Mouse (Mus musculus) small intestine, adult 2 months (tissue): Measurements from ENCODE around the gene Mthfd2.

Experiments used
- CTCF ChIP-seq: fragments of 200-500 bp; IDR thresholded peaks from 2 replicates; pipeline ENCODE4 v1.5.1; 2012; ENCODE audit warnings: low read depth, mild to moderate bottlenecking, control low read depth, inconsistent platforms, low read length, moderate library complexity, mixed read lengths; ENCODE audit not compliant: insufficient replicate concordance, insufficient read length; ENCODE audit errors: extremely low read depth
- POLR2A ChIP-seq: fragments of 200-500 bp; IDR thresholded peaks from 2 replicates; pipeline ENCODE4 v1.6.1; 2012; ENCODE audit warnings: low read depth, mild to moderate bottlenecking, control low read depth, inconsistent platforms, low read length, moderate library complexity

DNA sequence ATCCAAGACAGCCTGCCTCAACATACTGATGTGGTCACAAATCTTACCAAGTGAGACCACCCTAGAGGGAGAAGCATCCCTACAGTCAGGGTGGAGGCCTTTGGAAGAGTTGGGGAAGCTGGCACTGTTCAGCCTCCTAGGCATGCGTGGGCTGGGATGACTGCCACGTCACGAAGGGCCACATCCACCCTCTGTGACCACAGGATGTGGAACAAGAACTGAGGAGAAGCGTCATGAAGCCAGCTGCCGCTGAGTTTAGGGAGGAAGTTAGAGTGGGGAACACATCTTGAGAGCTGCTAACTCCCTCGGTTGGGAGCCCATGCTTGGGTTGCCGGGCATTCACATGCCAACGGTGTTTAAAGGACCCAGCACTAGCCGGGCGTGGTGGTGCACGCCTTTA is 52.0 kb downstream of the Mthfd2 start:
- TF ChIP-seq POLR2A (no peak), CTCF (no peak)
